Mouse (Mus musculus) stomach, embryonic 16.5 days (tissue): Measurements from ENCODE around the gene Psmd1. TPM values are rescaled to one million over a fixed set of nuclear protein-coding genes. Genes with fewer than 3 reads are reported as not detected.
A peak's percentile ranks its signal among the peaks of the same experiment; 100 is the strongest.

Experiments
- ATAC-seq: fragments of 200-750 bp; cut with Nextera tagmentation; 2 replicates; pipeline ENCODE4 v1.8.0; 2017; ENCODE audit warnings: moderate number of reproducible peaks, moderate TSS enrichment; ENCODE audit not compliant: insufficient read depth, low FRiP score
- H3K27ac ChIP-seq: fragments of 300-500 bp; sonication (generic); 2 replicates; pipeline ENCODE4 v1.5.1; 2014; ENCODE audit warnings: low read length
- H3K27me3 ChIP-seq: fragments of 300-500 bp; sonication (generic); 2 replicates; pipeline ENCODE4 v1.6.1; 2014; ENCODE audit warnings: low read length, control low read depth, mixed read lengths; ENCODE audit not compliant: control insufficient read depth, insufficient read depth
- H3K36me3 ChIP-seq: fragments of 300-500 bp; sonication (generic); 2 replicates; pipeline ENCODE4 v1.6.1; 2014; ENCODE audit warnings: low read length; ENCODE audit not compliant: control insufficient read depth, insufficient read depth
- H3K4me1 ChIP-seq: fragments of 300-500 bp; sonication (generic); 2 replicates; pipeline ENCODE4 v1.6.1; 2014; ENCODE audit warnings: low read length, control low read depth, mixed read lengths; ENCODE audit not compliant: control insufficient read depth, insufficient read depth
- H3K4me2 ChIP-seq: fragments of 300-500 bp; sonication (generic); 2 replicates; pipeline ENCODE4 v1.6.1; 2014; ENCODE audit warnings: low read depth, low read length, mixed read lengths
- H3K4me3 ChIP-seq: fragments of 300-500 bp; sonication (generic); replicated peaks from 2 replicates; pipeline ENCODE4 v1.5.1; 2014; ENCODE audit warnings: mild to moderate bottlenecking, low read length
- H3K9ac ChIP-seq: fragments of 300-500 bp; sonication (generic); 2 replicates; pipeline ENCODE4 v1.6.1; 2014; ENCODE audit warnings: low read length
- H3K9me3 ChIP-seq: fragments of 300-500 bp; sonication (generic); replicated peaks from 2 replicates; pipeline ENCODE4 v1.6.1; 2016; ENCODE audit warnings: low read length, control low read depth; ENCODE audit not compliant: control insufficient read depth
- WGBS: fragments of 180-500 bp; shearing (Covaris S2); extraction: QIAGEN DNeasy Blood & Tissue Kit; methylation state at CpG from one replicate; pipeline ENCODE4 v1.1.7; 2014; 5-methylcytosine and 5-hydroxymethylcytosine counted together
- polyA plus RNA-seq: library from polyadenylated mRNA; unstranded; fragments of >200 nt; fragmentation: Nextera tagmentation; extraction: Ambion mirVana; gene quantifications from 2 replicates; pipeline ENCODE4 v1.2.1, GENCODE M21; 2015

The Psmd1 gene
- polyA plus RNA-seq, 1 experiment from 2014 or later, result 150 TPM

GRCm38 (mm10) chr1:86056284-86056683 is 7.9 kb upstream of the Psmd1 start:
- H3K4me3 ChIP-seq, result no peak overlapping the region

DNA sequence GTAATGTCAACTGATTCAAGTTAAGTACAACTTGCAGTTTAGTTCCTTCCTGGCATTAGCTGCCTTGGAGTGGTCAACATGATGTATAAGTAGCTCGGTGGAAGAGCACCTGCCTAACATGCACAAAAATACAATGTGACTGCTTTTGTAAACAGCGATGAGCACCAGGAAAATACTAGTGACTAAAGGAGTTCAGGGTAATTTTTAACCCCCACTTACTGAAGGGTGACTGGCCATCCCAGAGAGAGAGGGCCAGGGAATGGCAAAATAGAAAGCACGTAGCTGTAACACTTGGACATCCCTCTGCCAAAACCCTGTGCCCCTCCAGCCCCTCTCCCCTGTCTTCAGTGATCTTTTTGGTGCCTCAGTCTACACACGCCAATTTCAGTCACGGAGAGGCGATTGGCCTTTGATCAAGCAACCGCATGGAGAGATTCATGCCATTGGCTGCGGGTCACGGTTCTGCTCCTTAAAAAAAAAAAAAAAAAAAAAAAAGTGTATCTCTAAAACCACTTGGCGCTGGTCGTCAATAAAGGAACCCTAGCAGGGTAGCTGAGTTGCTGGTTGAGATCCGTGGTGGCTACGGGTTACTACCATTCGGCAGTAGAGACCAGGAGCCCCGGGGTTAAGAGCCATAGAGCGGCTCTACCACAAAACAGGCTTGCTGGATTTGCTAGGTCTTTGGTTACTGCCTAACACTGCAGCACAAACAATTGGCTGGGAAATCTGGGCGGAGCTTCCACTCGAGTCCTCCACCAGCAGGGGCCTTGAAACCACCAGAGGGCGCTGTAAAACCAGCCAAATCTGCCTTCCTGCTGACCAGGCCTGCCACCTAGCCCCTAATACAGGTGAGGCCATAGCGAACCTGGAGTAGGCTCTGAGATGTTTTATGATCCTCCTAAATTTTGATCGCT is 5.1 kb upstream of the Psmd1 start:
- peak overlapping the region; percentile 71 for H3K9ac ChIP-seq
- ATAC-seq, result peak; percentile 71
- H3K27ac ChIP-seq, result no peak overlapping the region
- no peaks in the 10 kb centered on the region for H3K9me3 ChIP-seq
- H3K27me3 ChIP-seq, result no peaks in the 10 kb centered on the region
- H3K36me3 ChIP-seq, result no peaks in the 10 kb centered on the region
- peak overlapping the region; percentile 43 for H3K4me3 ChIP-seq
- 12% methylated on average over 21 of the region's 21 CpGs for WGBS
- peak overlapping the region; percentile 67 for H3K4me2 ChIP-seq
- H3K4me1 ChIP-seq, result peaks cover 3% of the 10 kb centered on the region; the same call in 1 of the 2 replicates

More at GRCm38 (mm10) chr1:86056284-86056683, 7.9 kb upstream of the Psmd1 start:
- peak; percentile 67 for ATAC-seq
- Histone ChIP-seq H3K27ac (peak overlapping the region; percentile 3; the same call in 1 of the 2 replicates), H3K9ac (no peak overlapping the region), H3K9me3 (no peaks in the 10 kb centered on the region), H3K36me3 (no peaks in the 10 kb centered on the region), H3K4me1 (peaks cover 3% of the 10 kb centered on the region; the same call in 1 of the 2 replicates), H3K27me3 (no peaks in the 10 kb centered on the region), H3K4me2 (no peak overlapping the region)
- 74% methylated on average over 4 of the region's 4 CpGs for WGBS

DNA sequence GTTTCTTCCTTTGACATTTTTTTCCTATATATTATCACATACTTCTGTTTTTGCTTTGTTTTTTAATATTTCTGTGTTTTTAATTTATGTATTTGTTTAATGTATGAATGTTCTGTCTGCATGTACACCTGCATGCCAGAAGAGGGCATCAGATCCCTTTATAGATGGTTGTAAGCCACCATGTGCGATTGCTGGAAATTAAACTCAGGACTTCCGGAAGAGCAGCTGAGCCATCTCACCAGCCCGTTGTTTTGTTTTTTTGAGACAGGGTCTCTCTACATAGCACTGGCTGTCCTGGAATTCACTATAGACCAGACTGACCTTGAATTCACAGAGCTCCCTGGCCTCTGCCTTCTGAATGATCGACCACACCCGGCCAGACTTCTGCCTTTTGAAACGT is 1.7 kb upstream of the Psmd1 start:
- H3K36me3 ChIP-seq, result no peaks in the 10 kb centered on the region
- 80% methylated on average over 6 of the region's 6 CpGs for WGBS
- no peak overlapping the region for H3K9ac ChIP-seq
- no peak overlapping the region for H3K27ac ChIP-seq
- H3K4me3 ChIP-seq, result no peak overlapping the region
- H3K4me2 ChIP-seq, result no peak overlapping the region
- H3K9me3 ChIP-seq, result no peaks in the 10 kb centered on the region
- H3K4me1 ChIP-seq, result peaks cover 17% of the 10 kb centered on the region
- ATAC-seq, result no peak
- no peaks in the 10 kb centered on the region for H3K27me3 ChIP-seq

DNA sequence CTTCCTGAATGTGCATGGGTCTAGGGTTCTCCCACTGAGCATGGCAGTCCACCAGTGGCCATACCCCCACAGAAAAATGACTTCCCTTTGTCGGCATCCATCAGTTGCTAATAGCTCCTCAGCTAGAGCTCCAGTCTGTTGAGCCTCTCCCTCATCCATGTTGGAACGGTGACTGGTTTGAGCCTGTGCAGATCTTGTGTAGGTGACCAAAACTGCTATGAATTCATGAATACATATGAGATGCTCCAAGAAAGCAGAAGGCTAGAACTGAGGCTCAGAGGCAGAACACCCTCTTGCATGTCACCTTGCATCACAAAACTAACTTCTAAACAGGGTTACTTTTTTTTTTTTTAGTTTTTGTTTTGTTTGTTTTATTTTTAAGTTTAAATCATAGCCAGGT is 12.4 kb downstream of the Psmd1 start:
- no peaks in the 10 kb centered on the region for H3K4me1 ChIP-seq
- H3K27ac ChIP-seq, result no peak overlapping the region
- no peak overlapping the region for H3K4me2 ChIP-seq
- no peak overlapping the region for H3K9ac ChIP-seq
- no peak overlapping the region for H3K4me3 ChIP-seq
- no peaks in the 10 kb centered on the region for H3K27me3 ChIP-seq
- H3K36me3 ChIP-seq, result peaks cover 32% of the 10 kb centered on the region
- ATAC-seq, result no peak
- H3K9me3 ChIP-seq, result no peaks in the 10 kb centered on the region
- 98% methylated on average over 2 of the region's 2 CpGs for WGBS

DNA sequence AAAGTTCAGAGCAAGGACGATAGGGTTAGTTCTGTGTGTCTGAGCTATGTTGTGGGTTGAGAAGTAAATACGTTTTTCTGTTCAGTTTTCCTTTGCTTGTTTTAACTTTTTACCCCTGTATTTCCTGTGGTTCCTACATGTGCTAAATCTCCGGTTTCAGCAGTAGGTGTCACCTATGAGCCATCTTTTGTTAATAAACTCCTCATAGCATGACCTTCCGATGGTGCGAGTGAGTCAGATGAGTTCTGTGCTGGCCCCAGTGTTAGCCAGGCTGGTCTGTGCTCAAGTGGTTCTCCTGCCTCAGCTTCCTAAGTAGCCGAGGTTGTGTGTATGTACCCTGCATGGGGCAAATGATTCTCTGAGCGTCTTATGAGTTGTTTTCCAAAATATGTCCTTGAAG is 30.2 kb downstream of the Psmd1 start:
- no peak for ATAC-seq
- no peak overlapping the region for H3K4me2 ChIP-seq
- WGBS, result 81% methylated on average over 7 of the region's 7 CpGs

GRCm38 (mm10) chr1:86105054-86105453 is 40.9 kb downstream of the Psmd1 start:
- Histone ChIP-seq H3K36me3 (no peaks in the 10 kb centered on the region), H3K4me2 (no peak overlapping the region), H3K27me3 (no peaks in the 10 kb centered on the region), H3K4me1 (no peaks in the 10 kb centered on the region), H3K9me3 (no peaks in the 10 kb centered on the region), H3K9ac (no peak overlapping the region), H3K27ac (no peak overlapping the region), H3K4me3 (no peak overlapping the region)
- 93% methylated on average over 1 of the region's 1 CpGs for WGBS
- no peak for ATAC-seq

More for the DNA sequence above, 30.2 kb downstream of the Psmd1 start:
- H3K36me3 ChIP-seq, result peaks cover 12% of the 10 kb centered on the region; the same call in 1 of the 2 replicates
- no peak overlapping the region for H3K9ac ChIP-seq
- no peaks in the 10 kb centered on the region for H3K9me3 ChIP-seq
- H3K27me3 ChIP-seq, result no peaks in the 10 kb centered on the region
- no peak overlapping the region for H3K4me3 ChIP-seq
- H3K4me1 ChIP-seq, result no peaks in the 10 kb centered on the region
- H3K27ac ChIP-seq, result no peak overlapping the region

DNA sequence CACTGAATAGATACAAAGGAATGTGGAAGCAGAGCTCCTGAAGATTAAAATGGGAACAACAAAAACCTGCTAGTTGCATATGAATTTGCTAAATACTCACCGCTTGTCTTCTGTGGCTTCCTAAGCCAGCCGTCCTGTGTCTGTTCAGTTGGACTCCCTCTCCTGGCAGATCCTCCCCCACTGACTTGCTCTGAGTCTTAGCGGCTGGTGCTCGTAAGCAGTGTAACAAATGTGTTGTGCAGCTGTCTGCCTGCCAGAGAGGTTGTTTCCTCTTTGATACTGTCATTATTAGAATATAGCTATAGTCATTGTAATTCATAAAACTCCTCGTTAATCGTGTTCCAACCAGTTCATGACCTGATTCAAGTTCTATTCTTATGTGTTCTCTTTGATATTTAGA is 47.6 kb downstream of the Psmd1 start, which contains the start of gene Htr2b:
Htr2b (minus strand) TSS at position 192 of the 400 bp plus-strand sequence.
- Histone ChIP-seq H3K4me3 (no peak within 1 kb of the TSS), H3K27me3 (no peaks in the 10 kb centered on the region), H3K27ac (no peak within 1 kb of the TSS), H3K9me3 (no peaks in the 10 kb centered on the region), H3K9ac (no peak within 1 kb of the TSS), H3K4me2 (no peak within 1 kb of the TSS), H3K36me3 (no peaks in the 10 kb centered on the region), H3K4me1 (no peaks in the 10 kb centered on the region; the same call in none of the 2 replicates)
- WGBS, result 38% methylated on average over 6 of the region's 6 CpGs
- ATAC-seq, result peak; percentile 66; the same call in 1 of the 2 replicates

GRCm38 (mm10) chr1:86114141-86114540 is 50.0 kb downstream of the Psmd1 start:
- H3K36me3 ChIP-seq, result peaks cover 5% of the 10 kb centered on the region; the same call in 1 of the 2 replicates
- no peaks in the 10 kb centered on the region for H3K27me3 ChIP-seq
- no peak overlapping the region for H3K4me2 ChIP-seq
- H3K27ac ChIP-seq, result no peak overlapping the region
- H3K4me1 ChIP-seq, result no peaks in the 10 kb centered on the region; the same call in none of the 2 replicates
- no peaks in the 10 kb centered on the region for H3K9me3 ChIP-seq
- no peak for ATAC-seq
- no peak overlapping the region for H3K4me3 ChIP-seq
- H3K9ac ChIP-seq, result no peak overlapping the region
- 79% methylated on average over 3 of the region's 3 CpGs for WGBS

GRCm38 (mm10) chr1:86119549-86119948 is 55.4 kb downstream of the Psmd1 start:
- ATAC-seq, result no peak
- Histone ChIP-seq H3K9me3 (no peaks in the 10 kb centered on the region), H3K4me3 (no peak overlapping the region), H3K4me1 (no peaks in the 10 kb centered on the region), H3K27me3 (no peaks in the 10 kb centered on the region), H3K27ac (no peak overlapping the region), H3K36me3 (peaks cover 10% of the 10 kb centered on the region), H3K9ac (no peak overlapping the region), H3K4me2 (no peak overlapping the region)
- WGBS, result 84% methylated on average over 4 of the region's 4 CpGs
